Mouse (Mus musculus) heart, embryonic 11.5 days (tissue): Measurements from ENCODE around the gene Fam186b. TPM values are rescaled to one million over a fixed set of nuclear protein-coding genes. Genes with fewer than 3 reads are reported as not detected.

ENCODE experiments used
- ATAC-seq: fragments of 200-750 bp; cut with Nextera tagmentation; replicated peaks from 2 replicates; pipeline ENCODE4 v1.8.0; 2017; ENCODE audit warnings: moderate library complexity; ENCODE audit not compliant: insufficient number of reproducible peaks, low FRiP score, low TSS enrichment
- H3K27ac ChIP-seq: fragments of 300-500 bp; sonication (generic); 2 replicates; pipeline ENCODE4 v1.5.1; 2014; ENCODE audit warnings: mild to moderate bottlenecking, low read depth, low read length
- H3K27me3 ChIP-seq: fragments of 300-500 bp; sonication (generic); 2 replicates; pipeline ENCODE4 v1.6.1; 2014; ENCODE audit warnings: mild to moderate bottlenecking, low read length, mixed read lengths; ENCODE audit not compliant: control insufficient read depth, insufficient read depth
- H3K36me3 ChIP-seq: fragments of 300-500 bp; sonication (generic); 2 replicates; pipeline ENCODE4 v1.6.1; 2014; ENCODE audit warnings: mild to moderate bottlenecking, low read length, moderate library complexity, mixed read lengths; ENCODE audit not compliant: control insufficient read depth, insufficient read depth
- H3K4me1 ChIP-seq: fragments of 300-500 bp; sonication (generic); 2 replicates; pipeline ENCODE4 v1.6.1; 2014; ENCODE audit warnings: low read length; ENCODE audit not compliant: control insufficient read depth, insufficient read depth
- H3K4me2 ChIP-seq: fragments of 300-500 bp; sonication (generic); 2 replicates; pipeline ENCODE4 v1.6.1; 2014; ENCODE audit warnings: mild to moderate bottlenecking, moderate library complexity
- H3K4me3 ChIP-seq: fragments of 300-500 bp; sonication (generic); 2 replicates; pipeline ENCODE4 v1.5.1; 2014; ENCODE audit warnings: low read depth, low read length
- H3K9ac ChIP-seq: fragments of 300-500 bp; sonication (generic); 2 replicates; pipeline ENCODE4 v1.6.1; 2014; ENCODE audit warnings: mild to moderate bottlenecking, low read depth, low read length, moderate library complexity
- H3K9me3 ChIP-seq: fragments of 300-500 bp; sonication (generic); replicated peaks from 2 replicates; pipeline ENCODE4 v1.6.1; 2016; ENCODE audit warnings: low read length; ENCODE audit not compliant: control insufficient read depth
- WGBS: fragments of 180-500 bp; shearing (Covaris S2); extraction: QIAGEN DNeasy Blood & Tissue Kit; methylation state at CpG from one replicate; pipeline ENCODE4 v1.1.7; 2014; ENCODE audit not compliant: insufficient replicate concordance; 5-methylcytosine and 5-hydroxymethylcytosine counted together
- polyA plus RNA-seq: library from polyadenylated mRNA; unstranded; fragments of >200 nt; fragmentation: Nextera tagmentation; extraction: Ambion mirVana; gene quantifications from 2 replicates; pipeline ENCODE4 v1.2.1, GENCODE M21; 2014

The Fam186b gene
- polyA plus RNA-seq, 1 experiment from 2014 or later = 0.17 TPM

- H3K9me3 ChIP-seq = no peaks in the 10 kb centered on the region
- no peak overlapping the region for H3K4me2 ChIP-seq
- H3K27ac ChIP-seq = peak overlapping the region; percentile 41; the same call in 1 of the 2 replicates
- no peak overlapping the region for H3K4me3 ChIP-seq
- H3K4me1 ChIP-seq = peaks cover 19% of the 10 kb centered on the region
- H3K9ac ChIP-seq = no peak overlapping the region
- no peak for ATAC-seq
- 70% methylated on average over 1 of the region's 1 CpGs for WGBS
- H3K27me3 ChIP-seq = no peaks in the 10 kb centered on the region
- H3K36me3 ChIP-seq = peaks cover 24% of the 10 kb centered on the region
These were observed 31.3 kb upstream of the Fam186b start for GRCm38 (mm10) chr15:99326959-99327358.

GRCm38 (mm10) chr15:99326407-99326806 lies 30.7 kb upstream of the Fam186b start:
- Histone ChIP-seq H3K36me3 (peaks cover 30% of the 10 kb centered on the region), H3K9me3 (no peaks in the 10 kb centered on the region), H3K4me1 (peaks cover 17% of the 10 kb centered on the region), H3K9ac (no peak overlapping the region), H3K4me3 (no peak overlapping the region), H3K27ac (peak overlapping the region; percentile 41; the same call in 1 of the 2 replicates), H3K4me2 (no peak overlapping the region), H3K27me3 (no peaks in the 10 kb centered on the region)
- 55% methylated on average over 2 of the region's 2 CpGs for WGBS
- ATAC-seq = no peak

GRCm38 (mm10) chr15:99325598-99325997 lies 29.9 kb upstream of the Fam186b start:
- H3K36me3 ChIP-seq = peaks cover 34% of the 10 kb centered on the region
- H3K4me3 ChIP-seq = no peak overlapping the region
- no peaks in the 10 kb centered on the region for H3K9me3 ChIP-seq
- ATAC-seq = no peak
- H3K27ac ChIP-seq = no peak overlapping the region
- H3K4me1 ChIP-seq = peaks cover 17% of the 10 kb centered on the region
- H3K9ac ChIP-seq = no peak overlapping the region
- H3K4me2 ChIP-seq = no peak overlapping the region
- WGBS = 88% methylated on average over 6 of the region's 6 CpGs
- no peaks in the 10 kb centered on the region for H3K27me3 ChIP-seq

GRCm38 (mm10) chr15:99324151-99324550 lies 28.5 kb upstream of the Fam186b start:
- Histone ChIP-seq H3K27ac (no peak overlapping the region), H3K4me3 (no peak overlapping the region), H3K4me2 (no peak overlapping the region), H3K9ac (no peak overlapping the region), H3K4me1 (peaks cover 4% of the 10 kb centered on the region), H3K9me3 (no peaks in the 10 kb centered on the region), H3K36me3 (peaks cover 34% of the 10 kb centered on the region), H3K27me3 (no peaks in the 10 kb centered on the region)
- 84% methylated on average over 9 of the region's 9 CpGs for WGBS
- ATAC-seq = no peak

GRCm38 (mm10) chr15:99320978-99321377 lies 25.3 kb upstream of the Fam186b start:
- Histone ChIP-seq H3K4me3 (no peak overlapping the region), H3K27me3 (no peaks in the 10 kb centered on the region), H3K9me3 (no peaks in the 10 kb centered on the region), H3K4me1 (no peaks in the 10 kb centered on the region), H3K4me2 (no peak overlapping the region), H3K9ac (no peak overlapping the region), H3K36me3 (peaks cover 39% of the 10 kb centered on the region), H3K27ac (0 out of 2 replicates have a peak overlapping the region, but pooled peaks have one; percentile 6)
- ATAC-seq = no peak
- 85% methylated on average over 9 of the region's 9 CpGs for WGBS

- 71% methylated on average over 10 of the region's 10 CpGs for WGBS
- H3K27ac ChIP-seq = peak overlapping the region; percentile 63
- H3K9ac ChIP-seq = no peak overlapping the region
- ATAC-seq = no peak
- no peaks in the 10 kb centered on the region for H3K4me1 ChIP-seq
- H3K4me2 ChIP-seq = no peak overlapping the region
- H3K9me3 ChIP-seq = no peaks in the 10 kb centered on the region
- no peaks in the 10 kb centered on the region for H3K27me3 ChIP-seq
- no peak overlapping the region for H3K4me3 ChIP-seq
- peaks cover 40% of the 10 kb centered on the region for H3K36me3 ChIP-seq
These were observed 24.5 kb upstream of the Fam186b start for GRCm38 (mm10) chr15:99320168-99320674.

GRCm38 (mm10) chr15:99319411-99319871 lies 23.8 kb upstream of the Fam186b start:
- Histone ChIP-seq H3K4me1 (no peaks in the 10 kb centered on the region), H3K36me3 (peaks cover 39% of the 10 kb centered on the region), H3K9me3 (no peaks in the 10 kb centered on the region), H3K4me2 (no peak overlapping the region), H3K4me3 (no peak overlapping the region), H3K9ac (no peak overlapping the region), H3K27me3 (no peaks in the 10 kb centered on the region), H3K27ac (peak overlapping the region; percentile 63)
- WGBS = 55% methylated on average over 3 of the region's 3 CpGs
- ATAC-seq = no peak

- H3K27me3 ChIP-seq = no peaks in the 10 kb centered on the region
- WGBS = 84% methylated on average over 13 of the region's 14 CpGs
- H3K27ac ChIP-seq = no peak overlapping the region
- no peak overlapping the region for H3K4me2 ChIP-seq
- ATAC-seq = no peak
- no peak overlapping the region for H3K9ac ChIP-seq
- H3K4me3 ChIP-seq = no peak overlapping the region
- no peaks in the 10 kb centered on the region for H3K9me3 ChIP-seq
- H3K36me3 ChIP-seq = peaks cover 38% of the 10 kb centered on the region
- H3K4me1 ChIP-seq = no peaks in the 10 kb centered on the region
These were observed 23.2 kb upstream of the Fam186b start for GRCm38 (mm10) chr15:99318861-99319410.

- H3K9me3 ChIP-seq = no peaks in the 10 kb centered on the region
- ATAC-seq = no peak
- no peaks in the 10 kb centered on the region for H3K4me1 ChIP-seq
- peak overlapping the region; percentile 67 for H3K27ac ChIP-seq
- no peaks in the 10 kb centered on the region for H3K27me3 ChIP-seq
- 86% methylated on average over 6 of the region's 6 CpGs for WGBS
- no peak overlapping the region for H3K4me3 ChIP-seq
- no peak overlapping the region for H3K4me2 ChIP-seq
- no peak overlapping the region for H3K9ac ChIP-seq
- H3K36me3 ChIP-seq = peaks cover 32% of the 10 kb centered on the region
These were observed 22.4 kb upstream of the Fam186b start for GRCm38 (mm10) chr15:99318071-99318470.
